Mouse (Mus musculus): ENCODE results near the gene Hic1.

DNA sequence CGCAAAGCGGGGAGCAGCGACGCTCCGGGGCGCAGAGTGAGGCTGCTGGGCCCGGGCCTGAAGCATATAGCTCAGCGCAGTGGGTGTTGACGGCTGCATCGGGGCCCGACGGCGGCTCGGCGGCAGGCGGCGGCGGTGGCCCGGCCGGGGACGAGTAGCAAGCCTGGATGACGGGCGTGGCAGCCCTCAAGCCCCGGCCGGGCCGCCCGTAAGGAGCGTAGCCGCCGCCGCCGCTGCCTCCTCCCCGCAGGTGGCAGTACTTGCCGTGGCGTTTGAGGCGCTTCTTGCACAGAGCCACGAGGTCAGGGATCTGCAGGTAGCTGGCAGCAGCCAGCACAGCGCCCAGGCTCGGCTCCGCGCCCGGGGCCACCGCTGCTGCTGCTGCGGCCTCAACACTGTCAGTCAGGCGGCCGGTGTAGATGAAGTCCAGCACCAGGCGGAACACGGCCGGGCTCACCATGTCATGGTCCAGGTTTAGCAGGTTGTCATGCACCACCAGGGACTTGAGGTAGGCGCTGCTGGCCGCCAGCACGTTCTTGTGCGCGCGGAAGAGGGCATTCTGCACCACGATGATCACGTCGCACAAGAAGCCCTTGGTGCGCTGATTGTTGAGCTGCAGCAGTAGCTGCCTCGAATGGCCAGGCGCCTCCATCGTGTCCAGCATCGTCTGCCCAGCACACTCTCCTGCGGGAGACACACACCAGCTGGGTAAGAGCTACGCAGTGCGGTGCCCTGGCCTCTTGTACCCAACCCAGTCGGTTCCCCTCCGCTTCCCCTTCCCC is 2.3 kb downstream of the Hic1 start:
- TF ChIP-seq CTCF (IDR thresholded peaks at IDR 0.05; ENCODE audit: low read depth, low read length) (no peak), EP300 (IDR thresholded peaks at IDR 0.05; ENCODE audit: insufficient read depth, low read depth, low read length) (no peak)
